Mouse (Mus musculus) brain, embryonic 14.5 days (tissue): ENCODE measurements around the gene Pin4. TPM values are rescaled to one million over a fixed set of nuclear protein-coding genes. Genes with fewer than 3 reads are reported as not detected.

Experiments
- DNase-seq: peaks from one replicate; pipeline ENCODE4 v3.0.0-alpha.2; 2011; ENCODE audit warnings: low read depth
- CTCF ChIP-seq: fragments of 200-500 bp; IDR thresholded peaks from 2 replicates; pipeline ENCODE4 v1.5.1; 2012; ENCODE audit warnings: inconsistent platforms, mild to moderate bottlenecking, moderate library complexity, borderline replicate concordance; ENCODE audit not compliant: insufficient read depth, insufficient read length; ENCODE audit errors: extremely low read depth
- POLR2A ChIP-seq: fragments of 200-500 bp; IDR thresholded peaks from 2 replicates; pipeline ENCODE4 v1.6.1; 2012; ENCODE audit warnings: mild to moderate bottlenecking, inconsistent platforms, borderline replicate concordance; ENCODE audit not compliant: poor library complexity, insufficient read depth, insufficient read length, severe bottlenecking; ENCODE audit errors: extremely low read depth
- polyA plus RNA-seq: library from polyadenylated mRNA; depleted of rRNA; stranded (reverse); fragments of >200 nt; gene quantifications from 2 replicates; pipeline ENCODE4 v1.2.3, GENCODE M21; 2012; rRNA removed

Gene Pin4
- polyA plus RNA-seq = 38.2 and 39.8 TPM in 2 replicates

- DNase-seq = peak; percentile 99
- no peak for TF ChIP-seq CTCF
- no peak for TF ChIP-seq POLR2A
Measured at GRCm38 (mm10) chrX:102119042-102119864, at the start of gene Pin4. Pin4 (plus strand) TSS chrX:102119447.

GRCm38 (mm10) chrX:102070591-102071471 is 48.4 kb upstream of the Pin4 start, which contains the start of gene Rtl5:
Rtl5 (minus strand) TSS chrX:102071304.
- DNase-seq = peak; percentile 97
- TF ChIP-seq CTCF (no peak), POLR2A (0 out of 2 replicates have a peak, but pooled peaks have one; percentile 21)

GRCm38 (mm10) chrX:102071517-102071916 is 47.7 kb upstream of the Pin4 start:
- TF ChIP-seq CTCF (no peak), POLR2A (no peak)
- no peak for DNase-seq

- DNase-seq = no peak
- TF ChIP-seq CTCF (no peak), POLR2A (no peak)
Measured at GRCm38 (mm10) chrX:102073605-102074325, 45.5 kb upstream of the Pin4 start.

- TF ChIP-seq CTCF (no peak), POLR2A (no peak)
- no peak for DNase-seq
Measured at GRCm38 (mm10) chrX:102074435-102074834, 44.8 kb upstream of the Pin4 start.

GRCm38 (mm10) chrX:102075158-102075557 is 44.1 kb upstream of the Pin4 start:
- no peak for DNase-seq
- no peak for TF ChIP-seq CTCF
- no peak for TF ChIP-seq POLR2A

GRCm38 (mm10) chrX:102076886-102077765 is 42.1 kb upstream of the Pin4 start:
- DNase-seq = peak; percentile 34

GRCm38 (mm10) chrX:102081076-102081475 is 38.2 kb upstream of the Pin4 start:
- DNase-seq = peak; percentile 56

More at GRCm38 (mm10) chrX:102076886-102077765, 42.1 kb upstream of the Pin4 start:
- TF ChIP-seq POLR2A = no peak
- TF ChIP-seq CTCF = no peak

GRCm38 (mm10) chrX:102081573-102082279 is 37.5 kb upstream of the Pin4 start:
- DNase-seq = peak; percentile 96
- TF ChIP-seq CTCF (no peak), POLR2A (no peak)

More at GRCm38 (mm10) chrX:102081076-102081475, 38.2 kb upstream of the Pin4 start:
- no peak for TF ChIP-seq POLR2A
- TF ChIP-seq CTCF = no peak

GRCm38 (mm10) chrX:102082340-102082739 is 36.9 kb upstream of the Pin4 start:
- DNase-seq = peak; percentile 62
- no peak for TF ChIP-seq CTCF
- no peak for TF ChIP-seq POLR2A
